ENCODE assay signal across 8 mouse cellular contexts in genomic region chr5:31219070-31219469, GRCm38 (mm10). TPM values are rescaled to one million over a fixed set of nuclear protein-coding genes. Genes with fewer than 3 reads are reported as not detected.
DNase-seq lines count a peak whose midpoint lies in the region; ATAC-seq and TF ChIP-seq lines count a peak whose summit lies in the region.

No protein-coding gene starts in this region.

- 0% methylated on average over 2 of the region's 2 CpGs for WGBS in heart, embryonic 16.5 days
- 3% methylated on average over 2 of the region's 2 CpGs for WGBS in forebrain, postnatal 0 days
- WGBS in liver, embryonic 15.5 days (ENCODE audit: insufficient replicate concordance) = 1% methylated on average over 2 of the region's 2 CpGs

- H3K4me3 ChIP-seq in heart, embryonic 16.5 days (ENCODE audit: low read length) = peak overlapping the region; percentile 44
- peak overlapping the region; percentile 100 for H3K4me3 ChIP-seq in forebrain, postnatal 0 days (ENCODE audit: low read depth, low read length)
- H3K4me3 ChIP-seq in liver, embryonic 15.5 days (replicated peaks) = peak overlapping the region; percentile 100

- no peaks in the 10 kb centered on the region for H3K9me3 ChIP-seq in heart, embryonic 16.5 days (replicated peaks; ENCODE audit: control insufficient read depth, low read length)
- no peaks in the 10 kb centered on the region for H3K9me3 ChIP-seq in forebrain, postnatal 0 days (ENCODE audit: low read length)
- H3K9me3 ChIP-seq in liver, embryonic 15.5 days (replicated peaks) = no peaks in the 10 kb centered on the region

- peak overlapping the region; percentile 90 for H3K9ac ChIP-seq in heart, embryonic 16.5 days (ENCODE audit: low read length)
- H3K9ac ChIP-seq in forebrain, postnatal 0 days = 0 out of 2 replicates have a peak overlapping the region, but pooled peaks have one; percentile 18
- H3K9ac ChIP-seq in liver, embryonic 15.5 days = peak overlapping the region; percentile 47

- intact Hi-C loops in heart, postnatal 14 days (cut with DNase I) = loop anchor here (5.0 kb wide), 1 partner anchor 108 kb away; no protein-coding TSS in a partner anchor

- no peak for DNase-seq in heart, postnatal 14 days
- peak; percentile 59 for DNase-seq in R1 (ENCODE audit: low read depth, low spot score)
- peak; percentile 59 for DNase-seq in forebrain, postnatal 0 days
- DNase-seq in thymus, postnatal 10 days (ENCODE audit: low spot score in 2 of 2) = no peak
- DNase-seq in adrenal gland, adult 18-20 months (ENCODE audit: low spot score in 2 of 2) = no peak
- no peak for DNase-seq in urinary bladder, postnatal 4 days (ENCODE audit: low spot score in 2 of 2)

- peak overlapping the region; percentile 71 for H3K4me2 ChIP-seq in heart, embryonic 16.5 days (ENCODE audit: low read depth, low read length)
- peak overlapping the region; percentile 79 for H3K4me2 ChIP-seq in forebrain, postnatal 0 days (ENCODE audit: low read depth)
- H3K4me2 ChIP-seq in liver, embryonic 15.5 days = peak overlapping the region; percentile 85

- peak; percentile 52 for TF ChIP-seq CTCF in forebrain, postnatal 0 days (IDR thresholded peaks at IDR 0.05; ENCODE audit: low read depth)

- H3K27me3 ChIP-seq in heart, embryonic 16.5 days (ENCODE audit: control insufficient read depth, insufficient read depth, low read length) = no peaks in the 10 kb centered on the region
- H3K27me3 ChIP-seq in forebrain, postnatal 0 days (ENCODE audit: insufficient read depth, low read length) = no peaks in the 10 kb centered on the region
- no peaks in the 10 kb centered on the region for H3K27me3 ChIP-seq in liver, embryonic 15.5 days

- no peaks in the 10 kb centered on the region for H3K36me3 ChIP-seq in heart, embryonic 16.5 days (ENCODE audit: control insufficient read depth, insufficient read depth)
- no peaks in the 10 kb centered on the region for H3K36me3 ChIP-seq in forebrain, postnatal 0 days (ENCODE audit: insufficient read depth)
- peaks cover 10% of the 10 kb centered on the region; the same call in 1 of the 2 replicates for H3K36me3 ChIP-seq in liver, embryonic 15.5 days (replicated peaks)

- H3K27ac ChIP-seq in heart, embryonic 16.5 days (ENCODE audit: low read length) = no peak overlapping the region
- H3K27ac ChIP-seq in forebrain, postnatal 0 days (ENCODE audit: low read depth, low read length) = peak overlapping the region; percentile 36; the same call in 1 of the 2 replicates
- H3K27ac ChIP-seq in liver, embryonic 15.5 days (replicated peaks) = peak overlapping the region; percentile 95

- H3K4me1 ChIP-seq in heart, embryonic 16.5 days (ENCODE audit: control insufficient read depth, insufficient read depth, low read length) = peaks cover 20% of the 10 kb centered on the region
- H3K4me1 ChIP-seq in forebrain, postnatal 0 days (ENCODE audit: insufficient read depth) = peaks cover 4% of the 10 kb centered on the region; the same call in 1 of the 2 replicates
- H3K4me1 ChIP-seq in liver, embryonic 15.5 days (replicated peaks) = peaks cover 53% of the 10 kb centered on the region

- ATAC-seq in heart, embryonic 16.5 days (replicated peaks; ENCODE audit: extremely low read depth, insufficient read depth, low FRiP score) = no peak
- ATAC-seq in forebrain, postnatal 0 days = no peak
- no peak for ATAC-seq in liver, embryonic 15.5 days (ENCODE audit: insufficient read depth)

RNA-seq across cellular contexts. Expression of gene Ppm1g, which starts 1.4 kb away (rescaled TPM):
- polyA plus RNA-seq in heart, embryonic 16.5 days (2015; fragmentation: Nextera tagmentation; extraction: Ambion mirVana) = 102 and 103 TPM in 2 replicates
- 10 to 100 TPM; 56.5 to 66.1 TPM for total RNA-seq in heart, postnatal 14 days (2021)
- 93.4 and 102 TPM in 2 replicates for total RNA-seq in forebrain, postnatal 0 days (2014; rRNA removed)
- polyA plus RNA-seq in forebrain, postnatal 0 days (2015; fragmentation: Nextera tagmentation; extraction: Ambion mirVana) = 156 and 175 TPM in 2 replicates
- 110 and 117 TPM in 2 replicates for polyA plus RNA-seq in liver, embryonic 15.5 days (2015; fragmentation: Nextera tagmentation; extraction: Ambion mirVana)
- 100 to 1,000 TPM; 110 to 129 TPM for total RNA-seq in adrenal gland, adult 18-20 months (2021)

RNA-seq across cellular contexts. Expression of gene Zfp513, which starts 17.0 kb away (rescaled TPM):
- polyA plus RNA-seq in heart, embryonic 16.5 days (2015; fragmentation: Nextera tagmentation; extraction: Ambion mirVana) = 6.2 and 6.5 TPM in 2 replicates
- total RNA-seq in heart, postnatal 14 days (2021) = 10 to 100 TPM in 1 of 2 experiments, 1 to 10 TPM in 1; 9.9 to 10.6 TPM
- total RNA-seq in forebrain, postnatal 0 days (2014; rRNA removed) = 6.7 and 10.9 TPM in 2 replicates
- polyA plus RNA-seq in forebrain, postnatal 0 days (2015; fragmentation: Nextera tagmentation; extraction: Ambion mirVana) = 10.8 and 11.8 TPM in 2 replicates
- 2.6 and 3.1 TPM in 2 replicates for polyA plus RNA-seq in liver, embryonic 15.5 days (2015; fragmentation: Nextera tagmentation; extraction: Ambion mirVana)
- 10 to 100 TPM; 25.9 to 29.2 TPM for total RNA-seq in adrenal gland, adult 18-20 months (2021)

RNA-seq across cellular contexts. Expression of gene Nrbp1, which starts 21.6 kb away (rescaled TPM):
- 123 TPM in 2 replicates for polyA plus RNA-seq in heart, embryonic 16.5 days (2015; fragmentation: Nextera tagmentation; extraction: Ambion mirVana)
- total RNA-seq in heart, postnatal 14 days (2021) = 10 to 100 TPM; 73.1 to 75.0 TPM
- total RNA-seq in forebrain, postnatal 0 days (2014; rRNA removed) = 106 and 132 TPM in 2 replicates
- polyA plus RNA-seq in forebrain, postnatal 0 days (2015; fragmentation: Nextera tagmentation; extraction: Ambion mirVana) = 127 and 133 TPM in 2 replicates
- polyA plus RNA-seq in liver, embryonic 15.5 days (2015; fragmentation: Nextera tagmentation; extraction: Ambion mirVana) = 47.5 and 48.1 TPM in 2 replicates
- total RNA-seq in adrenal gland, adult 18-20 months (2021) = 10 to 100 TPM; 66.7 to 89.4 TPM

RNA-seq across cellular contexts. Expression of gene Gm9970, which starts 22.0 kb away (rescaled TPM):
- polyA plus RNA-seq in heart, embryonic 16.5 days (2015; fragmentation: Nextera tagmentation; extraction: Ambion mirVana) = 0.29 and 0.40 TPM in 2 replicates
- total RNA-seq in heart, postnatal 14 days (2021) = not detected
- 0.62 and 0.92 TPM in 2 replicates for total RNA-seq in forebrain, postnatal 0 days (2014; rRNA removed)
- polyA plus RNA-seq in forebrain, postnatal 0 days (2015; fragmentation: Nextera tagmentation; extraction: Ambion mirVana) = 0.29 and 0.51 TPM in 2 replicates
- polyA plus RNA-seq in liver, embryonic 15.5 days (2015; fragmentation: Nextera tagmentation; extraction: Ambion mirVana) = 0.23 TPM in 1 of 2 replicates, not detected in the other
- under 1 TPM in 1 of 2 experiments, not detected in 1; 0.60 TPM for total RNA-seq in adrenal gland, adult 18-20 months (2021)

RNA-seq across cellular contexts. Expression of gene Eif2b4, which starts 25.8 kb away (rescaled TPM):
- 61.4 and 73.3 TPM in 2 replicates for polyA plus RNA-seq in heart, embryonic 16.5 days (2015; fragmentation: Nextera tagmentation; extraction: Ambion mirVana)
- 10 to 100 TPM; 48.4 to 62.3 TPM for total RNA-seq in heart, postnatal 14 days (2021)
- 45.3 and 70.8 TPM in 2 replicates for total RNA-seq in forebrain, postnatal 0 days (2014; rRNA removed)
- polyA plus RNA-seq in forebrain, postnatal 0 days (2015; fragmentation: Nextera tagmentation; extraction: Ambion mirVana) = 76.6 and 95.3 TPM in 2 replicates
- 41.2 and 47.3 TPM in 2 replicates for polyA plus RNA-seq in liver, embryonic 15.5 days (2015; fragmentation: Nextera tagmentation; extraction: Ambion mirVana)
- total RNA-seq in adrenal gland, adult 18-20 months (2021) = 10 to 100 TPM; 54.9 to 69.8 TPM

Comparison
In these comparisons a context has a peak if more than half of its experiments do, and no peak if none do; other contexts are left out.
1. H3K4me3 ChIP-seq: peak in every context shown above with its lines; median percentile 100 in forebrain, postnatal 0 days; 100 in liver, embryonic 15.5 days; 44 in heart, embryonic 16.5 days.
2. H3K9ac ChIP-seq: peak in every context shown above with its lines; median percentile 90 in heart, embryonic 16.5 days; 47 in liver, embryonic 15.5 days; 18 in forebrain, postnatal 0 days.
3. DNase-seq: peak in R1 (single experiment) and forebrain, postnatal 0 days (single experiment); none in heart, postnatal 14 days (0 of 2), thymus, postnatal 10 days (0 of 2), adrenal gland, adult 18-20 months (0 of 2) and urinary bladder, postnatal 4 days (0 of 2).
4. Peak in every context shown above with its lines, with median percentiles within 50 percentile points of each other: H3K4me2 ChIP-seq.